Mouse (Mus musculus): ENCODE measurements at regions not wholly inside any gene's neighbourhood (a gene's known extent, or its start where the extent isn't known, plus 50 kb on each side); places are given as distances from the start of the nearest gene placed in this dataset.

DNA sequence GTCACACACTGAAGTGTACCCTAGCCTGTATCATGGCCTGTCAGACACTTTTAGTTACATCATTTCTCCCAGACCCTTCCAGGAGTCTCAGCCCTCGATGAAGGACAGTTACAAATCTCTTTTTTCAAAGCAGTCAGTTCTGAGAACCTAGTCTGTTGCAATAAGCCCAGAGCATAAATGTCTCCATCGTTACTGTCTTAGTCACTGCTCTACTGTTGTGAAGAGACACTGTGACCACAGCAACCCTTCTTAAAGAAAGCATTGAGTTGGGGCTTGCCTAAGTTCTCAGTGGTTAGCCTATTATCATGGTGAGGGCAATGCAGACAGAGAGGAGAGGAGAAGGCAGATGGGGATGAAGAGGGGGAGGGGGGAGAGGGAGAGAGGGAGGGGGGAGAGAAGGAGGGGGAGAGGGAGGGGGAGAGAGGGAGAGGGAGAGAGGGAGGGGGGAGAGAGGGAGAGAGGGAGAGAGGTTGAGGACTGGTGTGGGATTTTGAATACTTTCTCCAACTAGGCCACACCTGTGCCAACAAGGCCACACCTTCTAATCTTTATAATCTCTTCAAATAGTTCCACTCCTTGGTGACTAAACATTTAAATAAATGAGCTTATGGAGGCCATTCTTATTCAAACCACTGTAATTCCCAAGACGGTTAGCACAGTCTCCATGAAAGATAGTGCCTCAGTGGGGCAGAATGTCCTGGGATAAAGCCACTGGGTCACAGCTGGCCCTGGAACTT lies 259.4 kb downstream of the Kcnrg start:
- no peak for TF ChIP-seq FLI1 (IDR thresholded peaks at IDR 0.05; ENCODE audit: low read length)
- TF ChIP-seq GATA1 (IDR thresholded peaks at IDR 0.05; ENCODE audit: borderline replicate concordance, low read length): no peak
- Histone ChIP-seq H3K4me1 (peaks cover under 1% of the 10 kb centered on the region; the same call in 1 of the 2 replicates), H3K9me3 (no peaks in the 10 kb centered on the region), H3K4me3 (replicated peaks) (no peak overlapping the region), H3K27me3 (replicated peaks) (peaks cover 3% of the 10 kb centered on the region), H3K36me3 (replicated peaks; ENCODE audit: low read length) (no peaks in the 10 kb centered on the region)

DNA sequence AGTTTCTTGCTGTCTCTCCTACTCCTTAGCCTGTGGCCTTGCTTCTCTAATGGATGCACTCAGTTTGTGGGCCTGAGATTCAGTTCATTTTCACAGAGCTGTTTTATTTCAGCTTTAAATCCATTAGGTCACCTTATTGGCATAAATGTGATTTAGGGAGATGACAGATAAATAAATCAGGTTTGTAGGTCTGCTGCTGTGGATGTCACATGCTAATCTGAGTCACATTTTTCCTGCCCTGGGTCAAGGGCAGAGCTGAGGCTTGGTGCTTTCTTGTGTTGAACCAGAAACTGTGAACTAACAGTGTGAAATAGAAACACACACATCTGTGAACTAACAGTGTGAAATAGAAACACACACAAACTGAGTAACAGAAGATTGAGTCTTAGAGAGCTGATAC lies 266.9 kb downstream of the Kcnrg start:
- TF ChIP-seq GATA1 (IDR thresholded peaks at IDR 0.05; ENCODE audit: borderline replicate concordance, low read length): no peak
- TF ChIP-seq FLI1 (IDR thresholded peaks at IDR 0.05; ENCODE audit: low read length): no peak
- peaks cover 3% of the 10 kb centered on the region for H3K27me3 ChIP-seq (replicated peaks)
- 0 out of 2 replicates have a peak, but pooled peaks cover 2% of the 10 kb centered on the region for H3K9me3 ChIP-seq
- no peaks in the 10 kb centered on the region for H3K36me3 ChIP-seq (replicated peaks; ENCODE audit: low read length)
- H3K4me3 ChIP-seq (replicated peaks): no peak overlapping the region
- no peaks in the 10 kb centered on the region for H3K4me1 ChIP-seq

DNA sequence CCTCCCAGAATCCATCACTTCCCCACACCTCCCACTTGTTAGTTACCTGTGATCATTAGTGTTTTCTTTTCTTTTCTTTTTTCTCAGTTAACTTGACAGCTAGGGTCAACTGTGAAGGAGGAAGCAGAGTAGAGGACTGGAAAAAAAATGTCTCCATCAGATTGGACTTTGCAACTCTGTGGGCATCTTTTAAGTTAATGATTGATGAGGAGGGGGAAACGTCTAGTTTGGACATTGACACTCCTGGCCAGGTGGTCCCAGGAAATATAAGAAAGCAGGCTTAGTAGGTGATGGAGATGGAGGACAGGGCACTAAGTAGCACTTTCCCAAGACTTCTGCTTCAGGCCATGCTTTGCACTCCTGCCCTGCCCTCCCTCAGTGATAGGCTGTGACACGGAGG lies 272.2 kb downstream of the Kcnrg start:
- no peaks in the 10 kb centered on the region for H3K4me1 ChIP-seq
- TF ChIP-seq FLI1 (IDR thresholded peaks at IDR 0.05; ENCODE audit: low read length): no peak
- TF ChIP-seq GATA1 (IDR thresholded peaks at IDR 0.05; ENCODE audit: borderline replicate concordance, low read length): no peak
- no peak overlapping the region for H3K4me3 ChIP-seq (replicated peaks)
- H3K9me3 ChIP-seq: 0 out of 2 replicates have a peak, but pooled peaks cover 2% of the 10 kb centered on the region
- no peaks in the 10 kb centered on the region for H3K36me3 ChIP-seq (replicated peaks; ENCODE audit: low read length)
- H3K27me3 ChIP-seq (replicated peaks): no peaks in the 10 kb centered on the region

DNA sequence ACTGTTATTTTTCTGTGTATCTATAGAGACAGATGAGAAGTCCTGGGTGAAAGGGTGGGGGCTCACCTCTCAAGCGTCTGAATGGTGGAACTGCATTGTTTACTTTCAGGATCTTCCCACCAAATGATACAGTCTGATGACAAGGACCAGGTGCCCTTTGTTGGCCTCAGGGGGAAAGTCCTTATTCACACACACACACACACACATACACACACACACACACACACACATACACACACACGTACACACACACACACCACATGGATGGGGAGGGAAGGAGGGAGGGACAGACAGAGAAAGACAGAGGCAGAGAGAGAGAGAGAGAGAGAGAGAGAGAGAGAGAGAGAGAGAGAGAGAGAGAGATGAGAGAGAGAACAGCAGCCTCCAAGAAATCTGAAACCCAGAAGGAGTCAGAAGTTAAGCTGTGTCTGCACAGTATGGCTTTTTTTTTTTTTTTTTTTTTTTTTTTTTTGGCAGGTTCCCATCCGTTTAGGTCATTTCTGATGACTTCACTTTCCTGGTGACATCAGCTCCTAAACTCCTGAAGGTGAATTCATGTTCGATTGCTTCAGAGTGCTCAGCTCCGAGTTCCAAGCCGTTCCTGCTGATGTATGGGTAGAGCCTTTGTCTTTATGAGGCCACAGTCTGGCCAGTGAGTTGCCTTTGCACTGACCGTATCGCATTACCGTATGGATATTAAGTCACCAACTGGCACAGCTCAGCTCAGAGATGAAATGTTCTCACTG lies 273.4 kb downstream of the Kcnrg start:
- no peaks in the 10 kb centered on the region for H3K36me3 ChIP-seq (replicated peaks; ENCODE audit: low read length)
- H3K4me1 ChIP-seq: no peaks in the 10 kb centered on the region
- no peaks in the 10 kb centered on the region for H3K27me3 ChIP-seq (replicated peaks)
- TF ChIP-seq GATA1 (IDR thresholded peaks at IDR 0.05; ENCODE audit: borderline replicate concordance, low read length) (no peak), FLI1 (IDR thresholded peaks at IDR 0.05; ENCODE audit: low read length) (no peak)
- H3K4me3 ChIP-seq (replicated peaks): no peak overlapping the region
- H3K9me3 ChIP-seq: 0 out of 2 replicates have a peak, but pooled peaks cover 2% of the 10 kb centered on the region

DNA sequence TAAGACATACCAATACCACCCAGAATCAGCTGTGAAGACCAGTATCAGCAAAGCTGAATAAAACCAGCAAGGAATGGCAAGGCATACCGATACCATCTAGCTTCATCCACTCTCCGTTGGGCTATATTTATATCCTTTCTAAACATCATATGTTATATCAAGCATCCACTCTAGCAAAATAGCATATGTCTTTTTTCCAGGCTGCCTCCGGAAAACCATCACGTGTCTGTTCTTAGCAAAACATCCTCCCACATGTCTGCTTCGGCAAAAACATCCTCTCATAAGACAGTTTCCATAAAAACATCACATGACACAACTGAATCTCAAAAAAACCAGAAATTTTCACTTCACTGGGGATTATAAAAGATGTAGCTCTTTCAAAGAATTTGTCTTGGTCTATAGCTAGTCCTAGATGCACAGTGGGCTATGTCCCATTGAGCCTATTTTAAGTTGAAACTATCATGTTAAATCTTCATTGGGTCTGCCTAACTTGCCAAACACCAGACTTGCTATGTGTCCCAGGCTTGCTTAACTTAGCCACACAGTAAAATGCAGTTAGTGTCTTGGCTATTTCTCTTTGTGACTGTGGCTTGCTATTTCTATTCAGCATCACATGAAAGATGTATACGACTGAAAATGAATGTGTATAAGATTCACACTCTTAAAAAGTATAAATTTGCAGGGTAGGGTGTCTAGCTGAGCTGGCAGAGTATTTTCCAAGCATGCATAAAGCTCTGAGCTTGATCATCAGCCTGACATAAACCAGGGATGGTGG lies 278.2 kb downstream of the Kcnrg start:
- Histone ChIP-seq H3K36me3 (replicated peaks; ENCODE audit: low read length) (no peaks in the 10 kb centered on the region), H3K9me3 (peaks cover 4% of the 10 kb centered on the region; the same call in 1 of the 2 replicates), H3K27me3 (replicated peaks) (no peaks in the 10 kb centered on the region), H3K4me1 (no peaks in the 10 kb centered on the region), H3K4me3 (replicated peaks) (no peak overlapping the region)
- TF ChIP-seq FLI1 (IDR thresholded peaks at IDR 0.05; ENCODE audit: low read length): no peak

DNA sequence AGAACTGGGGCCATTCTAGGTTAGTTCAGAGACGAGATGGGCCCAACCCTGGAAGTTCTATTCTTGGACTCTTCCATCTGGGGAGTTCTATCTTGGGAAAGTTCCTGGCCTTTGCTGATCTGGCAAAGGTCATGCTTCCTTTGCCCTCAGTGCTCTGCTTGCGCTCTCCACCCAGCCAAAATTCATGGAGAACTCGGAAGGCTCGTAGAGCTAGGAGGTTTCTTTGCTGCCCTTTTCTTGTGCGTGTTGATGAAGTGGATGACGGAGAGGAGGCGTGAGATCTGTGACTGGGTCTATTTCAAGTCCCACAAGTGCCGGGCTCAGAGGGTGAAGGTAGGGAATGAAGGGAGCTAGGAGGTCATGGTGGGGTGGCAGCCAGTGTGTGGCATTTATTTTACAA lies 282.4 kb downstream of the Kcnrg start:
- Histone ChIP-seq H3K9me3 (peaks cover 4% of the 10 kb centered on the region; the same call in 1 of the 2 replicates), H3K4me1 (no peaks in the 10 kb centered on the region), H3K36me3 (replicated peaks; ENCODE audit: low read length) (no peaks in the 10 kb centered on the region), H3K4me3 (replicated peaks) (no peak overlapping the region), H3K27me3 (replicated peaks) (no peaks in the 10 kb centered on the region)
- TF ChIP-seq FLI1 (IDR thresholded peaks at IDR 0.05; ENCODE audit: low read length): no peak
- TF ChIP-seq GATA1 (IDR thresholded peaks at IDR 0.05; ENCODE audit: borderline replicate concordance, low read length): no peak

DNA sequence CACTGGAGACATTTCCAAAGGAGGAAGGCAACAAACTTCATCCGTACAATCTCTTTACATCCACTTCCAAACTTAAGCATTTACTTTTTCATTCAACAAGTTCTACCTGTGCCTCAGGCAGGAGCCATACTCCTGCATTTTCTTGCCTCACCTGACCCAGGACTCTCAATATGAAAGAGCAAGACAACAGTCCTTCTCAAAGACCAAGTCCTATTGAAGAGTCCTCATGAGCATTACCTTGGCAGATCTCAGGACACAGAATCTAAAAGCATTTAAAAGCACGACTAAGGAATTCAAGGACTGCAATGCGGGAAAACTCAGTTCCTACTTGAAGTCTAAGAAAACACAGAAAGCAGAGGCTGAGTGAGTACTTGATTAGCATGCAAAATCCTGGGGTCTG lies 286.5 kb downstream of the Kcnrg start:
- H3K27me3 ChIP-seq (replicated peaks): no peaks in the 10 kb centered on the region
- no peaks in the 10 kb centered on the region for H3K4me1 ChIP-seq
- no peak for TF ChIP-seq FLI1 (IDR thresholded peaks at IDR 0.05; ENCODE audit: low read length)
- no peak for TF ChIP-seq GATA1 (IDR thresholded peaks at IDR 0.05; ENCODE audit: borderline replicate concordance, low read length)
- no peaks in the 10 kb centered on the region for H3K36me3 ChIP-seq (replicated peaks; ENCODE audit: low read length)
- no peak overlapping the region for H3K4me3 ChIP-seq (replicated peaks)
- peaks cover 2% of the 10 kb centered on the region; the same call in 1 of the 2 replicates for H3K9me3 ChIP-seq

DNA sequence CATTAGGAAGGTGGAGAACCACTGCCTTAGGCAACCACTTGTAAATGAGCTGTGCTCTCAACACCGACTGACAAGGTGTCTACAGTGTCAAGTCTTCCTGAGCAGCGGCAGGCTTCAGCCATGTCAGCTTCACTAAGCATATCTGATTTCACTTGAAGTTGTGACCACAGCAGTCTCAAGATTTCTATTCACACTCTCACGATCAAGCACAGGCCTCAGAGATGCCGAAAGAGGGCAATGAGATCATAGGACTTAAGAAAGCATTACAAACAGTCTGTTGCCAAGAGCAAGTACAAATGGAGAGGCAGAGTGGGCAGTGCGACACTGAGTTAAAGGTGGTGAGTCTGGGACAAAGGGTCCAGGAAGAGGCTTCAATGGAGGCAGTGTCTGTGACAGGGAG lies 289.6 kb downstream of the Kcnrg start:
- peaks cover 10% of the 10 kb centered on the region; the same call in 1 of the 2 replicates for H3K9me3 ChIP-seq
- no peaks in the 10 kb centered on the region for H3K36me3 ChIP-seq (replicated peaks; ENCODE audit: low read length)
- H3K27me3 ChIP-seq (replicated peaks): no peaks in the 10 kb centered on the region
- TF ChIP-seq FLI1 (IDR thresholded peaks at IDR 0.05; ENCODE audit: low read length) (no peak), GATA1 (IDR thresholded peaks at IDR 0.05; ENCODE audit: borderline replicate concordance, low read length) (no peak)
- H3K4me1 ChIP-seq: no peaks in the 10 kb centered on the region
- no peak overlapping the region for H3K4me3 ChIP-seq (replicated peaks)

DNA sequence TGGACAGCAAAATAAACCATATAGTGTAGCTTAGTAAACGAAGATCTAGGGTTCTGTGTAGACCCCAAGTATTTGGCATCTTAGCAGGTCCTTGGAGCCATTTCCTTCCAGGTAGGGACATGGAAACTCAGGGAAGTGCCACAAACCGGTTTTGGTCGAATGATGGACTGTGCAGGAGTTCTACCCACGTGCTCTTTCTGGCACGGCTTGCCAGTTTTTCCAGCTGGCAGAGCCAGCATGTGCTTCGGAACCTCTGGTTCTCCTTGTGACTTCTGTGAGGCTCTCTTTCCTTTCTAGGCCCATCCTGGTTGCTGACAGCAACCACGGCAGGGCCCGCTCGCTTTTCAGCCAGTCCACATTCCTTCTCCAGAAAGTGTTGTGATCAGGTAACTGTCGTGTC lies 291.4 kb downstream of the Kcnrg start:
- Histone ChIP-seq H3K9me3 (peaks cover 13% of the 10 kb centered on the region; the same call in 1 of the 2 replicates), H3K4me1 (no peaks in the 10 kb centered on the region), H3K27me3 (replicated peaks) (no peaks in the 10 kb centered on the region), H3K36me3 (replicated peaks; ENCODE audit: low read length) (no peaks in the 10 kb centered on the region), H3K4me3 (replicated peaks) (no peak overlapping the region)
- TF ChIP-seq FLI1 (IDR thresholded peaks at IDR 0.05; ENCODE audit: low read length) (no peak), GATA1 (IDR thresholded peaks at IDR 0.05; ENCODE audit: borderline replicate concordance, low read length) (no peak)

All from megakaryocyte, embryonic 14.5 days (primary cell).